Comparison of ENCODE assay signal across 30 mouse cellular contexts in genomic region chr3:89482249-89482648, GRCm38 (mm10). TPM values are rescaled to one million over a fixed set of nuclear protein-coding genes. Genes with fewer than 3 reads are reported as not detected.
DNase-seq lines count a peak whose midpoint lies in the region; ATAC-seq and TF ChIP-seq lines count a peak whose summit lies in the region.
"Had no signal": no experiment of that assay in that cellular context is flagged by ENCODE, and none has a peak within 500 bp of the region (broad histone marks: within the 10 kb centered on the region; RNA-seq: fewer than 3 reads in every experiment).

No protein-coding gene starts in this region.

- H3K9me3 ChIP-seq in lung, postnatal 0 days (ENCODE audit: low read length), result no peaks in the 10 kb centered on the region
- H3K9me3 ChIP-seq: embryonic facial prominence, embryonic 10.5 days; embryonic facial prominence, embryonic 13.5 days; forebrain, embryonic 12.5 days; forebrain, embryonic 15.5 days; heart, embryonic 12.5 days; heart, embryonic 15.5 days; hindbrain, embryonic 10.5 days; hindbrain, embryonic 13.5 days had no signal

- H3K36me3 ChIP-seq in lung, postnatal 0 days (ENCODE audit: insufficient read depth, low read length), result no peaks in the 10 kb centered on the region
- H3K36me3 ChIP-seq: embryonic facial prominence, embryonic 10.5 days; embryonic facial prominence, embryonic 13.5 days; forebrain, embryonic 12.5 days; forebrain, embryonic 15.5 days; heart, embryonic 12.5 days; heart, embryonic 15.5 days; hindbrain, embryonic 10.5 days; hindbrain, embryonic 13.5 days had no signal

- H3K9ac ChIP-seq in lung, postnatal 0 days (replicated peaks; ENCODE audit: low read depth), result no peak overlapping the region
- H3K9ac ChIP-seq: embryonic facial prominence, embryonic 13.5 days; forebrain, embryonic 12.5 days; forebrain, embryonic 15.5 days; heart, embryonic 12.5 days; heart, embryonic 15.5 days; hindbrain, embryonic 13.5 days had no signal

- no peak for ATAC-seq in lung, postnatal 0 days
- ATAC-seq: CD4-positive, CD25-positive, alpha-beta regulatory T cell, adult 4 months; forebrain, embryonic 15.5 days; hindbrain, embryonic 16.5 days; Patski had no signal

- H3K27me3 ChIP-seq in lung, postnatal 0 days (replicated peaks; ENCODE audit: insufficient read depth, low read length), result no peaks in the 10 kb centered on the region
- H3K27me3 ChIP-seq: forebrain, embryonic 15.5 days; heart, embryonic 12.5 days; heart, embryonic 15.5 days had no signal

- TF ChIP-seq CTCF in lung, postnatal 0 days (IDR thresholded peaks at IDR 0.05), result no peak

- no peaks in the 10 kb centered on the region for H3K4me1 ChIP-seq in lung, postnatal 0 days (ENCODE audit: insufficient read depth, low read depth, low read length)
- H3K4me1 ChIP-seq: forebrain, embryonic 12.5 days; hindbrain, embryonic 13.5 days had no signal

- 73% methylated on average over 5 of the region's 5 CpGs for WGBS in lung, postnatal 0 days

- H3K4me2 ChIP-seq in lung, postnatal 0 days (replicated peaks; ENCODE audit: low read depth, low read length), result no peak overlapping the region
- H3K4me2 ChIP-seq: embryonic facial prominence, embryonic 13.5 days; forebrain, embryonic 12.5 days; forebrain, embryonic 15.5 days; heart, embryonic 12.5 days; heart, embryonic 15.5 days; hindbrain, embryonic 13.5 days had no signal

- TF ChIP-seq EP300 in lung, postnatal 0 days (IDR thresholded peaks at IDR 0.05), result no peak

- H3K4me3 ChIP-seq in lung, postnatal 0 days (ENCODE audit: low read depth, low read length), result no peak overlapping the region
- H3K4me3 ChIP-seq: embryonic facial prominence, embryonic 10.5 days; embryonic facial prominence, embryonic 13.5 days; erythroblast, embryonic 14.5 days; forebrain, embryonic 12.5 days; forebrain, embryonic 15.5 days; heart, embryonic 12.5 days; heart, embryonic 15.5 days; hindbrain, embryonic 10.5 days; hindbrain, embryonic 13.5 days had no signal

- peak; percentile 15 for DNase-seq in adrenal gland, adult 2 months
- no peak for DNase-seq in adrenal gland, adult 8-10 months
- peak; percentile 28 for DNase-seq in lung, postnatal 0 days (ENCODE audit: low spot score)
- no peak for DNase-seq in lung, postnatal 25 days (ENCODE audit: low spot score)
- peak; percentile 55 for DNase-seq in adipocyte (ENCODE audit: low spot score)
- no peak for DNase-seq in urinary bladder, postnatal 14 days (ENCODE audit: low spot score)
- DNase-seq in ovary, adult 18-20 months (ENCODE audit: low spot score), result no peak
- no peak for DNase-seq in embryo, embryonic 10 days (ENCODE audit: low spot score)
- DNase-seq: cerebellum, adult 11 months; cerebellum, adult 2 months; cerebellum, adult 9-11 months; cerebellum, postnatal 25 days; embryo, embryonic 11 days; gastrocnemius, postnatal 10 days; gastrocnemius, postnatal 36 days; heart, adult 11 months; kidney, adult 11 months had no signal

- H3K27ac ChIP-seq in lung, postnatal 0 days (ENCODE audit: low read length), result no peak overlapping the region
- H3K27ac ChIP-seq: embryonic facial prominence, embryonic 10.5 days; embryonic facial prominence, embryonic 13.5 days; forebrain, embryonic 12.5 days; forebrain, embryonic 15.5 days; heart, embryonic 15.5 days; hindbrain, embryonic 10.5 days; hindbrain, embryonic 13.5 days had no signal

RNA-seq across cellular contexts. Expression of gene Pmvk, which starts 27.9 kb away (rescaled TPM):
- total RNA-seq in adrenal gland, adult 2 months (2021), result 10 to 100 TPM; 13.9 to 27.7 TPM
- polyA plus RNA-seq in adrenal gland, adult 2 months (2012; rRNA removed), result 19.4 and 21.5 TPM in 2 replicates
- 10 to 100 TPM; 14.3 to 19.5 (median 15.7) TPM for total RNA-seq in adrenal gland, adult 8-10 months (2022)
- polyA plus RNA-seq in lung, postnatal 0 days (2015; fragmentation: Nextera tagmentation; extraction: Ambion mirVana), result 53.5 and 96.6 TPM in 2 replicates

RNA-seq across cellular contexts. Expression of gene Kcnn3, which starts 37.7 kb away (rescaled TPM):
- 1 to 10 TPM; 3.1 to 5.2 TPM for total RNA-seq in adrenal gland, adult 2 months (2021)
- 1.7 and 2.0 TPM in 2 replicates for polyA plus RNA-seq in adrenal gland, adult 2 months (2012; rRNA removed)
- 1 to 10 TPM; 3.8 to 6.6 (median 5.2) TPM for total RNA-seq in adrenal gland, adult 8-10 months (2022)
- polyA plus RNA-seq in lung, postnatal 0 days (2015; fragmentation: Nextera tagmentation; extraction: Ambion mirVana), result 1.00 and 1.0 TPM in 2 replicates
- total RNA-seq: common myeloid progenitor, adult 5-6 weeks had no signal
- polyA plus RNA-seq: CD4-positive, CD25-positive, alpha-beta regulatory T cell, adult 4 months had no signal

RNA-seq across cellular contexts. Expression of gene Pbxip1, which starts 45.7 kb away (rescaled TPM):
- 10 to 100 TPM; 38.4 to 70.0 TPM for total RNA-seq in adrenal gland, adult 2 months (2021)
- polyA plus RNA-seq in adrenal gland, adult 2 months (2012; rRNA removed), result 37.5 and 43.3 TPM in 2 replicates
- total RNA-seq in adrenal gland, adult 8-10 months (2022), result 100 to 1,000 TPM in 2 of 4 experiments, 10 to 100 TPM in 2; 57.0 to 119 (median 81.5) TPM
- 55.9 and 63.0 TPM in 2 replicates for polyA plus RNA-seq in lung, postnatal 0 days (2015; fragmentation: Nextera tagmentation; extraction: Ambion mirVana)

RNA-seq across cellular contexts. Expression of gene Pygo2, which starts 52.2 kb away (rescaled TPM):
- total RNA-seq in adrenal gland, adult 2 months (2021), result 10 to 100 TPM; 31.8 to 44.5 TPM
- 166 and 181 TPM in 2 replicates for polyA plus RNA-seq in adrenal gland, adult 2 months (2012; rRNA removed)
- 10 to 100 TPM; 42.1 to 45.1 (median 44.3) TPM for total RNA-seq in adrenal gland, adult 8-10 months (2022)
- 19.4 and 20.7 TPM in 2 replicates for polyA plus RNA-seq in lung, postnatal 0 days (2015; fragmentation: Nextera tagmentation; extraction: Ambion mirVana)

Comparison
In these comparisons a context has a peak if more than half of its experiments do, and no peak if none do; other contexts are left out.
1. DNase-seq: peak in adrenal gland, adult 2 months (single experiment), lung, postnatal 0 days (single experiment) and adipocyte (single experiment); none in adrenal gland, adult 8-10 months (single experiment), lung, postnatal 25 days (single experiment), urinary bladder, postnatal 14 days (single experiment), ovary, adult 18-20 months (single experiment) and embryo, embryonic 10 days (single experiment).